In the genomic region with DNA sequence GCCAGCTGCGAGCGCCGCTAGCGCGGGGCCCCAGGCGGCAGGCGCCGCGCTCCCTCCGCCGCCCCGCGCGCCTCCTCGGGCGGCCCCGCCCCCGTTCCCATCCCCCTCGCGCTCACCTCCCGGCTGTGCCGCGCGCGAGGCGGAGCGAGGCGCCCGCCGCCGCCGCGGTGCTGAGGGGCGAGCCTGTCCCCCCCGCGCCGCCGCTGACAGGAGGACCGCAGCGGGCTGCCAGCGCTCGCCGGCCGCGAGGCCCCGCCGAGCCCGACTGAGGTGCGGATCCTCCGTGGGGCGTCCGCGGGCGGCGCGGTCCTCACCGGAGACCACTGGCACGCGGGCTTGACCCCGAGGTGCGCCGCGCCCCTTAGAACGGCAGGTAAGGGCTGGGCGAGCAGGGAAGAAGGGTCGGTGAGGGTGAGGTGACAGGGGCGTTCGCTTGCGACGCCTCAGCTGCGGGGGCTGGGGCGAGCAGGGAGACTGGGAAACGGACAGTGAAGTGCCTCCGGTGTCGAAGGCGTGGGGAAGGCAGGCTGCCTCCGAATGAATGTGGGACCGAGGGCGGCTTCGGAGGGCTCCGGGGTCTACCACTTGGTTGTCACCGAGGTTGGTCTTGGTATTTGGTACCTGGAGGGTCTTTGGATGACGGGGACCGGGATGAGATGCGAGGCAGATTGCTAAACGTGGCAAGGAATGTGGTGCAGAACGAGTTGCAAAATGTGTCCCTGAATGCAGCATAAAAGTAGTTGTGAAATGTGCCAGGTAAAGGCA, we compare ENCODE assay signal across 8 mouse cellular contexts. TPM values are rescaled to one million over a fixed set of nuclear protein-coding genes. Genes with fewer than 3 reads are reported as not detected.
A peak's percentile ranks its signal among the peaks of the same experiment; 100 is the strongest.
DNase-seq lines count a peak whose midpoint lies in the region; ATAC-seq and TF ChIP-seq lines count a peak whose summit lies in the region.

Gene Tanc2, plus strand, starts transcription at position 110 of the 765 bp plus-strand sequence.

- H3K4me3 ChIP-seq in ES-Bruce4 (ENCODE audit: low read depth, low read length), result peak within 1 kb of the TSS; percentile 86
- H3K4me3 ChIP-seq in bone marrow, adult 2 months (replicated peaks; ENCODE audit: control insufficient read depth, low read depth, low read length), result peak within 1 kb of the TSS; percentile 65
- H3K4me3 ChIP-seq in forebrain, embryonic 10.5 days, result peak within 1 kb of the TSS; percentile 89
- peak within 1 kb of the TSS; percentile 94 for H3K4me3 ChIP-seq in heart, embryonic 12.5 days
- H3K4me3 ChIP-seq in kidney, postnatal 0 days (replicated peaks; ENCODE audit: low read depth, low read length), result peak within 1 kb of the TSS; percentile 74
- peak within 1 kb of the TSS; percentile 82 for H3K4me3 ChIP-seq in liver, embryonic 13.5 days (replicated peaks)
- peak within 1 kb of the TSS; percentile 93 for H3K4me3 ChIP-seq in neural tube, embryonic 11.5 days (ENCODE audit: low read depth, low read length)

- peak within 1 kb of the TSS; percentile 81 for H3K4me2 ChIP-seq in heart, embryonic 12.5 days
- H3K4me2 ChIP-seq in kidney, postnatal 0 days (ENCODE audit: low read length), result peak within 1 kb of the TSS; percentile 71
- H3K4me2 ChIP-seq in liver, embryonic 13.5 days, result peak within 1 kb of the TSS; percentile 99
- peak within 1 kb of the TSS; percentile 90 for H3K4me2 ChIP-seq in neural tube, embryonic 11.5 days (ENCODE audit: low read depth)

- no peaks in the 10 kb centered on the region for H3K9me3 ChIP-seq in ES-Bruce4 (replicated peaks; ENCODE audit: control insufficient read depth, insufficient read depth, low read length, poor library complexity, severe bottlenecking)
- H3K9me3 ChIP-seq in forebrain, embryonic 10.5 days, result no peaks in the 10 kb centered on the region
- 0 out of 2 replicates have a peak, but pooled peaks cover 4% of the 10 kb centered on the region for H3K9me3 ChIP-seq in heart, embryonic 12.5 days (replicated peaks)
- no peaks in the 10 kb centered on the region for H3K9me3 ChIP-seq in kidney, postnatal 0 days (replicated peaks; ENCODE audit: low read length)
- H3K9me3 ChIP-seq in liver, embryonic 13.5 days (replicated peaks), result no peaks in the 10 kb centered on the region
- H3K9me3 ChIP-seq in neural tube, embryonic 11.5 days (ENCODE audit: control insufficient read depth, low read length), result no peaks in the 10 kb centered on the region

- DNase-seq in forebrain, embryonic 10.5 days (ENCODE audit: extremely low spot score, low spot score), result peak; percentile 43
- peak; percentile 49 for DNase-seq in kidney, postnatal 0 days (ENCODE audit: low spot score)
- DNase-seq in liver, embryonic 13.5 days, result peak; percentile 33
- peak; percentile 59 for DNase-seq in neural tube, embryonic 11.5 days (ENCODE audit: low spot score)
- peak; percentile 14 to 25 for DNase-seq in urinary bladder, postnatal 36 days (ENCODE audit: low spot score in 2 of 2)

- 5% methylated on average over 81 of the region's 87 CpGs for WGBS in bone marrow, adult 2 months
- WGBS in forebrain, embryonic 10.5 days, result 3% methylated on average over 87 of the region's 87 CpGs
- 4% methylated on average over 87 of the region's 87 CpGs for WGBS in heart, embryonic 12.5 days
- WGBS in kidney, postnatal 0 days, result under 1% methylated on average over 67 of the region's 87 CpGs
- under 1% methylated on average over 79 of the region's 87 CpGs for WGBS in liver, embryonic 13.5 days (ENCODE audit: insufficient replicate concordance)
- WGBS in neural tube, embryonic 11.5 days, result under 1% methylated on average over 60 of the region's 87 CpGs

- peaks cover 4% of the 10 kb centered on the region for H3K27me3 ChIP-seq in ES-Bruce4 (ENCODE audit: control insufficient read depth, insufficient read depth, low read length, poor library complexity, severe bottlenecking)
- H3K27me3 ChIP-seq in forebrain, embryonic 10.5 days (ENCODE audit: poor library complexity, severe bottlenecking), result peaks cover 9% of the 10 kb centered on the region
- H3K27me3 ChIP-seq in heart, embryonic 12.5 days (replicated peaks), result no peaks in the 10 kb centered on the region
- H3K27me3 ChIP-seq in kidney, postnatal 0 days (ENCODE audit: insufficient read depth, low read length), result no peaks in the 10 kb centered on the region
- H3K27me3 ChIP-seq in liver, embryonic 13.5 days, result no peaks in the 10 kb centered on the region
- no peaks in the 10 kb centered on the region for H3K27me3 ChIP-seq in neural tube, embryonic 11.5 days (ENCODE audit: control insufficient read depth, insufficient read depth, low read length)

- peak within 1 kb of the TSS; percentile 83 for H3K9ac ChIP-seq in ES-Bruce4 (ENCODE audit: low read depth, poor library complexity, severe bottlenecking)
- H3K9ac ChIP-seq in heart, embryonic 12.5 days, result peak within 1 kb of the TSS; percentile 97
- peak within 1 kb of the TSS; percentile 89 for H3K9ac ChIP-seq in kidney, postnatal 0 days (ENCODE audit: low read depth, low read length)
- H3K9ac ChIP-seq in liver, embryonic 13.5 days, result peak within 1 kb of the TSS; percentile 90
- H3K9ac ChIP-seq in neural tube, embryonic 11.5 days (ENCODE audit: low read length), result peak within 1 kb of the TSS; percentile 94

- no peak for TF ChIP-seq EP300 in ES-Bruce4 (IDR thresholded peaks at IDR 0.05; ENCODE audit: insufficient read depth, low read depth, low read length)

- no peak within 1 kb of the TSS for H3K27ac ChIP-seq in ES-Bruce4 (ENCODE audit: insufficient read depth, low read length)
- peak within 1 kb of the TSS; percentile 39; the same call in 1 of the 2 replicates for H3K27ac ChIP-seq in bone marrow, adult 2 months (ENCODE audit: control insufficient read depth, insufficient read depth, low read depth, low read length, poor library complexity)
- H3K27ac ChIP-seq in forebrain, embryonic 10.5 days, result peak within 1 kb of the TSS; percentile 94
- H3K27ac ChIP-seq in heart, embryonic 12.5 days (ENCODE audit: poor library complexity, severe bottlenecking), result peak within 1 kb of the TSS; percentile 97
- peak within 1 kb of the TSS; percentile 58 for H3K27ac ChIP-seq in kidney, postnatal 0 days
- peak within 1 kb of the TSS; percentile 80 for H3K27ac ChIP-seq in liver, embryonic 13.5 days
- H3K27ac ChIP-seq in neural tube, embryonic 11.5 days (ENCODE audit: low read depth, low read length), result peak within 1 kb of the TSS; percentile 95

- no peaks in the 10 kb centered on the region for H3K36me3 ChIP-seq in ES-Bruce4 (ENCODE audit: control insufficient read depth, insufficient read depth, low read length, poor library complexity, severe bottlenecking)
- H3K36me3 ChIP-seq in forebrain, embryonic 10.5 days (replicated peaks), result no peaks in the 10 kb centered on the region
- H3K36me3 ChIP-seq in heart, embryonic 12.5 days, result no peaks in the 10 kb centered on the region
- no peaks in the 10 kb centered on the region for H3K36me3 ChIP-seq in kidney, postnatal 0 days (ENCODE audit: insufficient read depth, low read length)
- no peaks in the 10 kb centered on the region for H3K36me3 ChIP-seq in liver, embryonic 13.5 days
- H3K36me3 ChIP-seq in neural tube, embryonic 11.5 days (ENCODE audit: control insufficient read depth, insufficient read depth, low read length), result no peaks in the 10 kb centered on the region

- no peak for TF ChIP-seq POLR2A in ES-Bruce4 (IDR thresholded peaks at IDR 0.05; ENCODE audit: insufficient read depth, low read length)
- no peak for TF ChIP-seq POLR2A in bone marrow, adult 2 months (IDR thresholded peaks at IDR 0.05; ENCODE audit: borderline replicate concordance, control insufficient read depth, low read depth, low read length)

- H3K4me1 ChIP-seq in ES-Bruce4 (ENCODE audit: control insufficient read depth, insufficient read depth, low read length), result peaks cover 2% of the 10 kb centered on the region
- peaks cover 1% of the 10 kb centered on the region for H3K4me1 ChIP-seq in bone marrow, adult 2 months (ENCODE audit: control insufficient read depth, insufficient read depth, low read length)
- peaks cover 19% of the 10 kb centered on the region for H3K4me1 ChIP-seq in forebrain, embryonic 10.5 days
- H3K4me1 ChIP-seq in heart, embryonic 12.5 days (replicated peaks), result peaks cover 13% of the 10 kb centered on the region
- no peaks in the 10 kb centered on the region for H3K4me1 ChIP-seq in kidney, postnatal 0 days (replicated peaks; ENCODE audit: insufficient read depth, low read length)
- H3K4me1 ChIP-seq in liver, embryonic 13.5 days (replicated peaks), result peaks cover 24% of the 10 kb centered on the region
- no peaks in the 10 kb centered on the region; the same call in 1 of the 2 replicates for H3K4me1 ChIP-seq in neural tube, embryonic 11.5 days (ENCODE audit: control insufficient read depth, insufficient read depth, low read length)

- ATAC-seq in heart, embryonic 12.5 days (ENCODE audit: insufficient number of reproducible peaks, low FRiP score), result peak; percentile 88
- peak; percentile 79 for ATAC-seq in kidney, postnatal 0 days (replicated peaks; ENCODE audit: low FRiP score, low read depth)
- no peak; the same call in 1 of the 2 replicates for ATAC-seq in liver, embryonic 13.5 days (ENCODE audit: low read depth)
- ATAC-seq in neural tube, embryonic 11.5 days (ENCODE audit: insufficient read depth, low FRiP score, low TSS enrichment), result peak; percentile 53

- no peak for TF ChIP-seq CTCF in ES-Bruce4 (IDR thresholded peaks at IDR 0.05; ENCODE audit: low read depth, low read length)
- no peak for TF ChIP-seq CTCF in bone marrow, adult 2 months (IDR thresholded peaks at IDR 0.05; ENCODE audit: control insufficient read depth, insufficient read depth, low read length)
- no peak for TF ChIP-seq CTCF in kidney, postnatal 0 days (IDR thresholded peaks at IDR 0.05; ENCODE audit: low read depth)

RNA-seq across cellular contexts. Expression of gene Tanc2, which starts in this region (rescaled TPM):
- polyA plus RNA-seq in ES-Bruce4 (2011; ENCODE audit: insufficient read depth, insufficient read length, low read depth, missing spikeins), result 8.0 and 9.3 TPM in 2 replicates
- polyA plus RNA-seq in bone marrow, adult 2 months (2011; ENCODE audit: insufficient read depth, insufficient read length, low replicate concordance, missing spikeins), result 2.1 and 5.7 TPM in 2 replicates
- polyA plus RNA-seq in forebrain, embryonic 10.5 days (2016; fragmentation: Nextera tagmentation; extraction: Ambion mirVana), result 4.2 and 5.7 TPM in 2 replicates
- polyA plus RNA-seq in heart, embryonic 12.5 days (2016; fragmentation: Nextera tagmentation; extraction: Ambion mirVana), result 24.4 and 26.1 TPM in 2 replicates
- polyA plus RNA-seq in kidney, postnatal 0 days (2015; fragmentation: Nextera tagmentation; extraction: Ambion mirVana), result 7.2 and 8.8 TPM in 2 replicates
- 0.96 and 1.3 TPM in 2 replicates for polyA plus RNA-seq in liver, embryonic 13.5 days (2015; fragmentation: Nextera tagmentation; extraction: Ambion mirVana)
- polyA plus RNA-seq in neural tube, embryonic 11.5 days (2014; fragmentation: Nextera tagmentation; extraction: Ambion mirVana), result 19.6 and 25.0 TPM in 2 replicates
